Mouse (Mus musculus): ENCODE results near the gene Tmed8.

GRCm38 (mm10) chr12:87224950-87225349 lies 24.7 kb upstream of the Tmed8 start:
- TF ChIP-seq CTCF (IDR thresholded peaks at IDR 0.05; ENCODE audit: borderline replicate concordance, insufficient read depth, low read depth, low read length) (no peak), POLR2A (IDR thresholded peaks at IDR 0.05; ENCODE audit: borderline replicate concordance, insufficient read depth, low read length) (no peak)

All from cerebellum, adult 2 months (tissue).